In the genomic region with DNA sequence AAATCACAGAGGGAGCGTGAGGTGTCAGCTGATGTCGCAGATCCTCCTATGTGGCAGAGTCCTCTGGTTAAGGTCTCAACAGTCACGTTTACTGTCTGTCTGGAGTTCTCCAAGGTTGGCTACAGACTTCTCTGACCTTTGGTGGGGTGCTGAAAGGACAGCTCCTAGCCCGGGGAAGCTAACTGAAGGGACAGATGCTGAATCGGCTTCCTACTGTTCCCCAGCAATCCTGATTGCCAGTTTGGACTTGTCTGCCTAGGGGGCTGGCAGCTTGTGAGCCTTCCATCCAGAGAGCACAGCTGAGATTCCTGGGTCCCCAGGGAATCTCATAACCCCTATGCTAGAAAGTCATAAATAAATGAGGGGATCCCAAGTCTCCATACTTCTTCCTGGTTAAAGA, we compare ENCODE assay signal across 9 mouse cellular contexts. TPM values are rescaled to one million over a fixed set of nuclear protein-coding genes. Genes with fewer than 3 reads are reported as not detected.
DNase-seq lines count a peak whose midpoint lies in the region; ATAC-seq and TF ChIP-seq lines count a peak whose summit lies in the region.
"Had no signal": no experiment of that assay in that cellular context is flagged by ENCODE, and none has a peak within 500 bp of the region (broad histone marks: within the 10 kb centered on the region; RNA-seq: fewer than 3 reads in every experiment).

No protein-coding gene starts in this region.

- no peak for TF ChIP-seq CTCF in kidney, postnatal 0 days (IDR thresholded peaks at IDR 0.05; ENCODE audit: low read depth)
- no peak for TF ChIP-seq CTCF in MEL (IDR thresholded peaks at IDR 0.05 in 2 of 3, conservative IDR thresholded peaks at IDR 0.05 in 1 of 3; ENCODE audit: control insufficient read depth in 1 of 3, insufficient read depth in 1 of 3, low read depth in 2 of 3, low read length in 3 of 3, poor library complexity in 1 of 3, severe bottlenecking in 1 of 3)
- no peak for TF ChIP-seq CTCF in liver, postnatal 0 days (IDR thresholded peaks at IDR 0.05; ENCODE audit: low read depth)

- H3K4me3 ChIP-seq in kidney, postnatal 0 days (replicated peaks; ENCODE audit: low read depth, low read length): no peak overlapping the region
- no peak overlapping the region for H3K4me3 ChIP-seq in kidney, embryonic 15.5 days (replicated peaks)
- no peak overlapping the region for H3K4me3 ChIP-seq in MEL (ENCODE audit: control insufficient read depth in 1 of 2, insufficient read depth in 1 of 2, low read depth in 2 of 2, low read length in 2 of 2)
- H3K4me3 ChIP-seq in liver, postnatal 0 days (ENCODE audit: low read depth, low read length): no peak overlapping the region

- no peak for TF ChIP-seq EP300 in MEL (IDR thresholded peaks at IDR 0.05; ENCODE audit: low read depth in 1 of 2, low read length in 2 of 2)
- no peak for TF ChIP-seq EP300 in liver, postnatal 0 days (IDR thresholded peaks at IDR 0.05; ENCODE audit: low read depth)

- no peak overlapping the region for H3K4me2 ChIP-seq in kidney, postnatal 0 days (ENCODE audit: low read length)
- H3K4me2 ChIP-seq in kidney, embryonic 15.5 days: no peak overlapping the region
- H3K4me2 ChIP-seq in liver, postnatal 0 days (ENCODE audit: low read depth, low read length): no peak overlapping the region

- ATAC-seq in kidney, postnatal 0 days (replicated peaks; ENCODE audit: low FRiP score, low read depth): no peak
- no peak for ATAC-seq in kidney, embryonic 15.5 days (replicated peaks; ENCODE audit: low FRiP score)
- ATAC-seq in liver, postnatal 0 days: no peak

- 4% methylated on average over 5 of the region's 5 CpGs for WGBS in kidney, postnatal 0 days
- WGBS in kidney, embryonic 15.5 days: 3% methylated on average over 5 of the region's 5 CpGs
- 11% methylated on average over 5 of the region's 5 CpGs for WGBS in liver, postnatal 0 days (ENCODE audit: insufficient replicate concordance)

- peaks cover 53% of the 10 kb centered on the region for H3K27me3 ChIP-seq in kidney, postnatal 0 days (ENCODE audit: insufficient read depth, low read length)
- peaks cover 79% of the 10 kb centered on the region for H3K27me3 ChIP-seq in kidney, embryonic 15.5 days
- H3K27me3 ChIP-seq in MEL (ENCODE audit: control insufficient read depth in 1 of 2, insufficient read depth in 2 of 2, low read length in 2 of 2): no peaks in the 10 kb centered on the region
- H3K27me3 ChIP-seq in liver, postnatal 0 days (ENCODE audit: insufficient read depth, low read length): peaks cover 54% of the 10 kb centered on the region

- H3K4me1 ChIP-seq in kidney, postnatal 0 days (replicated peaks; ENCODE audit: insufficient read depth, low read length): peaks cover 8% of the 10 kb centered on the region
- H3K4me1 ChIP-seq in kidney, embryonic 15.5 days: peaks cover 32% of the 10 kb centered on the region
- H3K4me1 ChIP-seq in MEL (ENCODE audit: control insufficient read depth in 1 of 2, insufficient read depth in 2 of 2, low read length in 2 of 2): no peaks in the 10 kb centered on the region
- H3K4me1 ChIP-seq in liver, postnatal 0 days (ENCODE audit: insufficient read depth): 0 out of 2 replicates have a peak, but pooled peaks cover 4% of the 10 kb centered on the region

- no peaks in the 10 kb centered on the region for H3K36me3 ChIP-seq in kidney, postnatal 0 days (ENCODE audit: insufficient read depth, low read length)
- H3K36me3 ChIP-seq in kidney, embryonic 15.5 days: no peaks in the 10 kb centered on the region
- H3K36me3 ChIP-seq in MEL (ENCODE audit: control insufficient read depth in 1 of 2, insufficient read depth in 2 of 2, low read length in 2 of 2): no peaks in the 10 kb centered on the region
- no peaks in the 10 kb centered on the region for H3K36me3 ChIP-seq in liver, postnatal 0 days (replicated peaks; ENCODE audit: insufficient read depth, low read length)

- no peak for TF ChIP-seq RAD21 in MEL (IDR thresholded peaks at IDR 0.05; ENCODE audit: low read depth, low read length)

- H3K9ac ChIP-seq in kidney, postnatal 0 days (ENCODE audit: low read depth, low read length): no peak overlapping the region
- H3K9ac ChIP-seq in kidney, embryonic 15.5 days: no peak overlapping the region
- no peak overlapping the region for H3K9ac ChIP-seq in MEL (ENCODE audit: control insufficient read depth, low read depth, low read length, poor library complexity, severe bottlenecking)
- no peak overlapping the region for H3K9ac ChIP-seq in liver, postnatal 0 days (replicated peaks)

- no peak for TF ChIP-seq POLR2A in MEL (IDR thresholded peaks at IDR 0.05; ENCODE audit: control insufficient read depth in 1 of 2, insufficient read depth in 1 of 2, low read depth in 1 of 2, low read length in 2 of 2, poor library complexity in 1 of 2)

- H3K27ac ChIP-seq in kidney, postnatal 0 days: no peak overlapping the region
- no peak overlapping the region for H3K27ac ChIP-seq in kidney, embryonic 15.5 days
- no peak overlapping the region for H3K27ac ChIP-seq in MEL (ENCODE audit: control insufficient read depth, low read depth, low read length)
- no peak overlapping the region for H3K27ac ChIP-seq in liver, postnatal 0 days (ENCODE audit: low read depth)

- H3K9me3 ChIP-seq in kidney, postnatal 0 days (replicated peaks; ENCODE audit: low read length): no peaks in the 10 kb centered on the region
- no peaks in the 10 kb centered on the region for H3K9me3 ChIP-seq in kidney, embryonic 15.5 days (replicated peaks)
- H3K9me3 ChIP-seq in MEL (replicated peaks; ENCODE audit: insufficient read depth, low read length): no peaks in the 10 kb centered on the region
- no peaks in the 10 kb centered on the region for H3K9me3 ChIP-seq in liver, postnatal 0 days (ENCODE audit: low read length)

- H3K79me2 ChIP-seq in MEL (ENCODE audit: control insufficient read depth, insufficient read depth, low read length, poor library complexity): no peaks in the 10 kb centered on the region

- peak; percentile 75 for DNase-seq in kidney, postnatal 0 days (ENCODE audit: low spot score)
- peak; percentile 13 for DNase-seq in MEL (ENCODE audit: low read depth, low spot score)
- peak; percentile 8 for DNase-seq in c-Kit-positive CD71-positive TER-119-negative erythroid progenitor cells, embryonic 14.5 days (ENCODE audit: low read depth)
- DNase-seq in liver, postnatal 0 days: peak; percentile 53
- DNase-seq in B cell, adult 2 months: no peak
- DNase-seq in layer of hippocampus, adult 9-11 months: no peak
- DNase-seq: kidney, postnatal 14 days; right cerebral cortex, postnatal 14 days had no signal

TF ChIP-seq in MEL, 35 proteins besides CTCF, POLR2A, EP300 and RAD21:
- TF ChIP-seq MAZ (IDR thresholded peaks at IDR 0.05; ENCODE audit: low read depth, low read length) (no peak), GABPA (IDR thresholded peaks at IDR 0.05; ENCODE audit: low read depth, low read length) (no peak), ZMIZ1 (IDR thresholded peaks at IDR 0.05; ENCODE audit: low read depth, low read length) (no peak), KAT2A (conservative IDR thresholded peaks at IDR 0.05; ENCODE audit: low read depth, low read length) (no peak), ELF1 (IDR thresholded peaks at IDR 0.05; ENCODE audit: low read depth, low read length) (no peak), ZC3H11A (IDR thresholded peaks at IDR 0.05; ENCODE audit: low read depth, low read length) (no peak), POLR2AphosphoS5 (IDR thresholded peaks at IDR 0.05; ENCODE audit: borderline replicate concordance, low read depth, low read length) (no peak), HCFC1 (IDR thresholded peaks at IDR 0.05; ENCODE audit: low read depth, low read length) (no peak), NRF1 (IDR thresholded peaks at IDR 0.05; ENCODE audit: insufficient read depth, low read depth, low read length, poor library complexity, severe bottlenecking) (no peak), MEF2A (IDR thresholded peaks at IDR 0.05; ENCODE audit: extremely low read depth, insufficient replicate concordance, low read depth, low read length, poor library complexity, severe bottlenecking) (no peak), ZNF384 (IDR thresholded peaks at IDR 0.05; ENCODE audit: low read depth, low read length) (no peak), SMC3 (IDR thresholded peaks at IDR 0.05; ENCODE audit: low read depth, low read length) (no peak), USF1 (IDR thresholded peaks at IDR 0.05; ENCODE audit: low read depth, low read length) (no peak), ETS1 (IDR thresholded peaks at IDR 0.05; ENCODE audit: low read depth, low read length) (no peak), ZKSCAN1 (IDR thresholded peaks at IDR 0.05; ENCODE audit: low read depth, low read length) (no peak), NELFE (IDR thresholded peaks at IDR 0.05; ENCODE audit: low read depth, low read length) (no peak), USF2 (IDR thresholded peaks at IDR 0.05; ENCODE audit: borderline replicate concordance in 1 of 2, insufficient read depth in 1 of 2, low read depth in 1 of 2, low read length in 2 of 2) (no peak), POLR2AphosphoS2 (IDR thresholded peaks at IDR 0.05; ENCODE audit: low read length) (no peak)

RNA-seq across cellular contexts. Expression of a gene that starts 1.2 kb away (rescaled TPM):
- polyA plus RNA-seq in kidney, postnatal 0 days (2015; fragmentation: Nextera tagmentation; extraction: Ambion mirVana): 2.6 and 2.8 TPM in 2 replicates
- 11.7 and 18.2 TPM in 2 replicates for polyA plus RNA-seq in kidney, embryonic 15.5 days (2015; fragmentation: Nextera tagmentation; extraction: Ambion mirVana)
- not detected in 2 replicates for total RNA-seq in MEL (2012; rRNA removed)
- polyA plus RNA-seq in MEL (2012; ENCODE audit: insufficient read depth in 1 of 2, insufficient read length in 2 of 2, low read depth in 1 of 2, low replicate concordance in 2 of 2, missing spikeins in 1 of 2): not detected
- polyA plus RNA-seq in liver, postnatal 0 days (2015; fragmentation: Nextera tagmentation; extraction: Ambion mirVana): 0.06 and 0.13 TPM in 2 replicates

Comparison
In these comparisons a context has a peak if more than half of its experiments do, and no peak if none do; other contexts are left out.
1. DNase-seq: peak in kidney, postnatal 0 days (single experiment), MEL (single experiment), c-Kit-positive CD71-positive TER-119-negative erythroid progenitor cells, embryonic 14.5 days (single experiment) and liver, postnatal 0 days (single experiment); none in B cell, adult 2 months (0 of 2) and layer of hippocampus, adult 9-11 months (single experiment).